Mouse (Mus musculus): ENCODE measurements around the gene Abcc6. TPM values are rescaled to one million over a fixed set of nuclear protein-coding genes. Genes with fewer than 3 reads are reported as not detected.

Abcc6 gene
- total RNA-seq, 1 experiment from 2014 or later, result not detected

DNA sequence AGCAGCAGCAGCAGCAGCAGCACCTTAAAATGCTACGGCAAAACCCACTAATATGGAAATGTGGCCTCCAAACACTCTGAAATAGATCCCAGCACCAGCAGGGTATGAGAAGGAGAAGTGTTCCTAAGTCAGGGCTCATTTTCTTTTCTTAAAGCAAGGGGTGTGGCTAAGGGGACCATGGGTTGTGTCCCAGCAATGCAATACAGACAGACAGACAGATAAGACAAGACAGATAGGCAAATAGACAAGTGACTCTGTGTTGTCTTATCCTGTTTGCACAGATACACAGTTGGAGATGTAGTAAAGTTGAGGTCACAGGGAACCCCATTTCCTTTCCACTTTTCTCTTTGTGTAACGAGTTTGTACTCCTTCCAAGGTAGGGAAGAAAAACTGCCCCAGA lies 973 bp upstream of the Abcc6 start:
- no peak for ATAC-seq (replicated peaks; ENCODE audit: insufficient number of reproducible peaks, low FRiP score, low TSS enrichment, poor library complexity, severe bottlenecking)

DNA sequence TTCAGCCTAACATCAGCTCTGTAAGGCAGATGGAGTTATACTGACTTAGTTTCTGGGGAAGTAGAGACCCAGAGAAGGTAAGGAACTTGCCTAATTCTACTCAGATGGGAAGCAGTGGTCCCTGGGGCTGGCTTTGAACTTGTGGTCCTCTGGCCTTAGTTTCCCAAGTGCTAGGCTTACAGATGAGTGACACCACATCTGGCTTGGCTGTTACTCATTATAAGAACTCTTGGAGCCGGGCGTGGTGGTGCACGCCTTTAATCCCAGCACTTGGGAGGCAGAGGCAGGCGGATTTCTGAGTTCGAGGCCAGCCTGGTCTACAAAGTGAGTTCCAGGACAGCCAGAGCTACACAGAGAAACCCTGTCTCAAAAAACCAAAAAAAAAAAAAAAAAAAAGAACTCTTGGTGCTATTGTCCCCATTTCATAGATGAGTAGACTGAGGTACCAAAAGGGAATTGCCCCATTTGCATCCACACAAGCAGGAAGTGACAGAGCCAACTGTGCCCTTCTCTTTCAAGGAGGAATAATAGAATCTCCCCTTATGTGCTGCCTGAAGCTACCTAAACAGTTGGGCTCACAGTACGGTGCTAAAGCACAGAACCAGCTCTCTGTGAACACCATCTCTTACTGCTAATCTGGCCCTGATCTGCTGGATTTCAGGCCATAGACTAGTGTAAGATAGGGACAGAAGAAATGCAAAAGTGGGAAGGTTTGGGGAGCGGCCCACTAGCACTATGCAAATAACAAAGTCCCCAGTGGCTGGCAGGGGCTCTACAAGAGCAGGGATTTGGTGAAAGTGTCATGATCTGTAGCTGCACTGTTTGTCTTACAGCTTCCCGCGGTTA lies 580 bp downstream of the Abcc6 start:
- no peak for ATAC-seq (replicated peaks; ENCODE audit: insufficient number of reproducible peaks, low FRiP score, low TSS enrichment, poor library complexity, severe bottlenecking)

DNA sequence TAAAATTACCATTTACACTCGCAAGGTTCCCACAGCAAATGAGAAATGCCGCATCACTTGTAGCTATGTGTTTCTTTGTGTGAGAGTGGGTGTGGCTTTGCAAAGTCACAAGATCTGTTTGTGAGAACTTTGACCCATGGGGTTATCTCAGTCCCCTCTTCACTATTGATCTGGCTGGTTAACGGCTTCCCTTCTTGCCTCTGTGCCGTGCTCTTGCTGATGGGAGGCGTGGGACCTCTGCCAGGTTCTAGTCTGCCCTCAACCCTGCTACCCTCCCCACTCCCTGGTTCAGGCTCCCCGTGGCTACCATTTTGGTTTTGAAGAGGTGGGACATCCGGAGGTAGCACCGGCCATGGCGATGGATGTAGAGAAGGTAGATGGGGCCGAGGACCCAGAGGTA lies 1.4 kb downstream of the Abcc6 start:
- no peak for ATAC-seq (replicated peaks; ENCODE audit: insufficient number of reproducible peaks, low FRiP score, low TSS enrichment, poor library complexity, severe bottlenecking)

DNA sequence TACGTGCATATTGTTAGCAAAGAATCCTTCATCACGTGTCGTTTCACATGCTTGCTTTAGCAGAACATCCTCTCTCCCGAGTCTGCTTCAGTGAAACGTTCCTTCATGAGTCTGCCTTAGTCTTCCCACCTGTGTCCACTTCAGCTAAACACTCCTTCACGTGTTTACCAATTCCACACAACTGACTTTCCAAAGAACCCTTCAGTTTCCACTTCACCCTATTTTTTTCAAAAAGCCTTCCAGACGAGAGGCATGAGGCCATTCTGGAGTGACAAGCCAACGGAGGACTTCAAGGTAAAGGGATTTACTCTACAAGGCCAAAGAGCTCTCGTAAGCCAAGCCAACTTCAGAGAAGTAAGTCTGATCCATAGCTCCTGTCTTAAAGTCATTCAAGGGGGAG lies 4.7 kb downstream of the Abcc6 start:
- no peak for ATAC-seq (replicated peaks; ENCODE audit: insufficient number of reproducible peaks, low FRiP score, low TSS enrichment, poor library complexity, severe bottlenecking)

DNA sequence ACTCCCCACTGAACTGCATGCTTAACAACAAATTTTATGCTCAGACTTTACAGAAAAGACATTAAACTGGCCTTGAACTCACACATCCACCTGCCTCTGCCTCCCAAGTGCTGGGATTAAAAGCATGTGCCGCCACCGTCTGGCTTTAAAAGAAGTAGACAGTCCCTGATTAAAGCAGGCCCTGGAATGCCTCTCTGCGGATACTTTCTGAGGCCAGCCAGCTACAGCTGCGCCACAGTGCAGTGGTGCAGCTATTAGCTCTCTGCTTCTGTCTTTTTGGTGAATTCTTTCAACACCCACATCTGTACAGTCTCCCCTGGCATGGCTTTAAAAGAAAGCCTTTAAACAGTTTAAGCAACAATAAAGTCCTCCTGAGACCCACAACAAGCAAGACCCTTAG lies 8.2 kb downstream of the Abcc6 start:
- no peak for ATAC-seq (replicated peaks; ENCODE audit: insufficient number of reproducible peaks, low FRiP score, low TSS enrichment, poor library complexity, severe bottlenecking)

DNA sequence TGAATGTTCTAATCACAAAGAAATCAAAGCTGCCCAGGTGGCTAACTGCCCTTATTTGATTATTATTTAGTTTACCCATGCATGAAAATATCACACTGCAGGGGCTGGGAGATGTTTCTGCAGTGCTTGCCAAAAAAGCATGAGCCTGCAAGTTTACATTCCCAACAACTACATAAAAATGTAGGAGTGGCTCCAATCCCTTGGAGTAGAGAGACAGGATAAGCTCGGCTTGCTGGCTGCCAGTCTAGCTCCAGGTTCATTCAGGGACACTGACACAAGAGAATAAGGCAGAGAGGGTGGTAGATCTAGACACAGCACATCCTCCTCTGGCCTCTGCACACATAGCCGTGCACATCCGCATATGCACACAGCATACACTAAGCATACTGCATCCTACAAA lies 10.5 kb downstream of the Abcc6 start:
- no peak for ATAC-seq (replicated peaks; ENCODE audit: insufficient number of reproducible peaks, low FRiP score, low TSS enrichment, poor library complexity, severe bottlenecking)

DNA sequence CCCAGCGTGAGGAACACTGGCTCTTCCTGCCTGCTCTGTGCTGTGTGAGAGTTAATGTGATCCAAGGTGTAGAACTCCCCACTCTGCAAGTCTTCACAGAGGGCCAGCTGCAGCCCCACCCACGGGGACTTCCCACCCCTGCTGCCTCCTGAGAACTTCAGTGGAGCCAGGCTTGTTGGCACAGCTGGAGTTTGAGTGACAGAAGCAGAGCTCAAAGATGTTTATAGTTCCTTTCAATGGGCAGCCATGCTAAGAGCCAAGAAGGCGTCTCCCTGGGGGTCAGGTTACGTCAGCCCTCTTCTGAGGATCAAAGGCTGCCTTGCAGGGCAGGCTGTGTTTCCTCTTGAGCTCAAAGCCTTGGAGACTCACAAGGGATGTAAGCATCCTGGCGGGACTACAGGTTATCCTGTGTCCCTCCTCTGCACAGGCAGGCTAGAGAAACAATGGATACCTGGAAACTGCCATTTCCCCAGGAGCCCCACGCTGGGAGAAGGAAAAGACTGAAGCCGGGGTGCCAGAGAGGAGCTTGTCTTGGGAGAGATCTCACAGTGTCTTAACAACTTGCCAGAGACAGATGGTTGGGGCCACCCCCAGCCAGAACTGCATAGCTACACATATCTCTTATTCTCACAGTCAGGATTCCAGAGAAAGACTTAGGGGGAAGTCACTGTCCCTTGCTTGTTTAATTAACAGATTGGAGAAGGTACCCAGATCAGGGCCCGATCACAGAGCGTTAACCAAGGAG lies 16.7 kb downstream of the Abcc6 start:
- ATAC-seq (replicated peaks; ENCODE audit: insufficient number of reproducible peaks, low FRiP score, low TSS enrichment, poor library complexity, severe bottlenecking), result no peak

DNA sequence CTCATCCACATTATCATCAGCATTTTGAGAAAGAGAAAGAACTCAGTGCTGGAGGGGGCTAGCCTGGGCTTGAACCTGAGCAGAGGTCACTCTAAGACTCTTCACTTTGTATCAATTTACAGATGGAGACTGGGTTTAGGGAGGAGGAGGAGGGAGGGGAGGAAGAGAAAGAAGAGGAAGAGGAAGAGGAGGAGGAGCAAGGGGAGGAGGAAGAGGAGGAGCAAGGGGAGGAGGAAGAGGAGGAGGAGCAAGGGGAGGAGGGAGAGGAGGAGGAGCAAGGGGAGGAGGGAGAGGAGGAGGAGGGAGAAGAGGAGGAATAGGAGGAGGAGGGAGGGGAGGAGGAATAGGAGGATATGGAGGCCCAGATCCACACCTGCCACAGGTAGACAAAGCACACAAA lies 18.0 kb downstream of the Abcc6 start:
- ATAC-seq (replicated peaks; ENCODE audit: insufficient number of reproducible peaks, low FRiP score, low TSS enrichment, poor library complexity, severe bottlenecking), result no peak

DNA sequence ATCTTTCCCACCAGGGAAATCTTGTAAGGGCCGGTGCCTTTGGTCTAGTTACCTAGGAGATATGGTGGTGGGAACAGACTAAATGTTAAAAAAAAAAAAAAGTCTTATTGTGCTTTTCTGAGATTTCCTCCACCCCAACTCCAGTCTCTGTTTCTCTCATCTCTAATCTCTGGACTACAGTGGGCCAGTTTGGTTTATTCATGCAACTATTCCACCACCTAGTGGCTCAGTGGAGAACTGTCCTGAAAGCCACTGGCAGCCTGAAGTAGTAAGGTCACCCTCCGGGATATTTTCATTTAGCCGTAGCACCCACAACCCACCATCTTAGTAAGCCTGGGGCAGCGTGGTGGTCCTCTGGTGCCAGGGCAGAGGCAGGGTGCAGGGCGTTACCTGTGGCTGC lies 20.5 kb downstream of the Abcc6 start:
- 0 out of 2 replicates have a peak, but pooled peaks have one; percentile 40 for ATAC-seq (replicated peaks; ENCODE audit: insufficient number of reproducible peaks, low FRiP score, low TSS enrichment, poor library complexity, severe bottlenecking)

DNA sequence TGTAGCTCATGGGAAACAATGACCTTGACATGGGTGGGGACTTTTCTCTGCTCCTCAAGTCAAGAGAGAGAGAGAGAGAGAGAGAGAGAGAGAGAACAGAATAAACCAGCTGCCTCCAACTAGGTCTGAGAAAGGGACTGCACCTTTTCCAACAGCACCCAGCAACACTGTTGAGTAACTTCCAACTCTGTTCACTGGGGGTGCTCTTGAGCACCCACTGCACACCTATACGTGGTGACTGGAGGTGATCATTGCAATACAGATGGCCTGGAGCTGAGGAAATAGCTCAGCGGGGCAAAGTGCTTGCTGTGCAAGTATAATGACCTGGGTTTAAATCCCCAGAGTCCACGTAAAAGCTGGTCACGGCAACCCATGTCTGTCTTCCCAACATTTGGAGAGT lies 27.4 kb downstream of the Abcc6 start:
- ATAC-seq (replicated peaks; ENCODE audit: insufficient number of reproducible peaks, low FRiP score, low TSS enrichment, poor library complexity, severe bottlenecking), result no peak

DNA sequence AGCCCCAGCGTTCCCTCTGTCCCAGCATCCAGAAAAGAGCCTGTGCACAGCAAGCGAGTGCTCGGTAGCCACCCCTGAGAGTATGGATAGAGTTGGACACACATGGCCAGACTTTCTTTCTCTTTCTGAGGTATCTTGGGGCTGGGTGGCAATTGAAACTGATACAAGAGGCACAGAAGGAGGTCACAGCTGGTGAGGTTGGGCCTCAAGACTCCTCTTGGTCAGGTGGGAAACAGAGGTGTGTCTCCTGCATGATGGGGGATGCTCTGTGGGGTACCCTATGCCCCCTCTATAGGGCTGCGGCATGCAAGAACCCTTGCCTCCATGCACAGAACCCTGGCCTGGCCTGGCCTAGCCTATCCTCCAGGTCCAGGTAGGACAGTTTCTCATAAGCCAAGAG lies 29.5 kb downstream of the Abcc6 start:
- no peak for ATAC-seq (replicated peaks; ENCODE audit: insufficient number of reproducible peaks, low FRiP score, low TSS enrichment, poor library complexity, severe bottlenecking)

DNA sequence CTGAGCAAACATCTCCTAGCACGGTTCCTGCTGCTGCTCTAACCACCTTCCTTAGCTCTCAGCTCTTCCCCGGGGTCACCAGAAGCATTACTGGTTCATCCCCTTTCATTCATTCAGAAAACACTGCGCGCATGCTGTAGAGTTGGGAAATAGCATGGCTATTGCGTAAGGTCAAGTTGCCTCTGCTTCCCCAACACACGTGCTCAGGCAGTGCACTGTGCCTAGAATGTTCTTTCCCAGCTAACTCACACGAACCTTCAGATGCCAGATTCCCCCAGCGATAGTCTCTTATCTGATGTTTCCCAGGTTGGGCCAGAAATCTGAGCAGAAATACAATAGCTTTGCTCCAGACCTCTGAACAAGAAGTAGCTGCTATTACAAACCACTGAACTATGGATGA lies 37.6 kb downstream of the Abcc6 start:
- ATAC-seq (replicated peaks; ENCODE audit: insufficient number of reproducible peaks, low FRiP score, low TSS enrichment, poor library complexity, severe bottlenecking), result no peak

DNA sequence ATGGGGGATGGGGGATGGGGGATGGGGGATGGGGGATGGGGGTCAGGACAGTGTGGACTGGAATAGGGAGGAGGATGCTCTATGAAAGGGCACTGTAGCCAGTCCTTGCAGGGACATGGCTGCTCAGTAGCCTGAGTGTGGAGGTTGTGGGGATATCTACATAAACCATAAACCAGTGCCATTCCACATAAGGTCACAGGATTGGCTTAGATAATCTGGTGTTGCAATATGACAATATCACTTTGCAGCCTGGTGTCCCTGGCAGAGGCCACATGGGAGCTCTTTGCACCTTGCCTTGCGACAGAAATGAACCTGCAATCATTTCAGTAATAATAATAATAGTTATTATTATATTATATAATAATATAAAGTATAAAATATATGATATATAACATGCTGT lies 41.8 kb downstream of the Abcc6 start:
- ATAC-seq (replicated peaks; ENCODE audit: insufficient number of reproducible peaks, low FRiP score, low TSS enrichment, poor library complexity, severe bottlenecking), result no peak

DNA sequence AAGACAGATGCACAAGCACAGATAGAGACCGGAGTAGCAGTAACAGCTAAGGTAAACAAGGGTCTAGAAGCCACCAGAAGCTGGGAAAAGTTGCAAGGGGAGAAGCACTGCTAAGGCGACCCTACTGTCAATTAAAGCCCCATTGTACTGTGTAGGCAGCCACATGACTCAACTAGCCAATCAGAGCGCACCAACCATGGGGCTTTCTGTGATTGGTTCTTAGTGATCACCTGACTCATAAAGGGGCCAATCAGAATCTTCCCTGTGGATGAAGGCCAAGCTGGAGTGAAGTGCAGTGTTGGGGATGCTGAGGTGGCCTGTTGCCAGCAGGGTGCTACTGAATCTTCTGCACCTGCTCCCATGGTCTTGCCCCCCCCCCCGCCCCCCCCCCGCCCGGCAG lies 43.2 kb downstream of the Abcc6 start:
- no peak for ATAC-seq (replicated peaks; ENCODE audit: insufficient number of reproducible peaks, low FRiP score, low TSS enrichment, poor library complexity, severe bottlenecking)

DNA sequence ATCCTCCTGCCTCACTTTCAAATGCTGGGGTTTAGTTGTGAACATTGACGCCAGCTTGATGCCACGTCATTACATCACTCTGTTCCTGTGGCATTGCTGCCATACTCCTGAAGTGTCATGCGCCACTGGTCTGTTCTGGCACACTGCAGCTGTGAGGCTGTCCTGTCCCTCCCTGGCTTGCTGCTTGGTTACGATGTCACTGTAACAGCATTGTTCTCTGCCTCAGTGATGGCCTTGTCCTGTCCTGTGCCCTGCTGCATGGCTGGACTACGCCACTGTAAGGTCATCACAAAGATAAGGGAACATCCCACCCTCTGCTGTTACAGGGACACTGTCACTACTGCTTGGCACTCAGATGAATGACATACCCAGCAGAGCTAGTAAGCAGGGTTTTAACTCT lies 48.5 kb downstream of the Abcc6 start:
- no peak for ATAC-seq (replicated peaks; ENCODE audit: insufficient number of reproducible peaks, low FRiP score, low TSS enrichment, poor library complexity, severe bottlenecking)

DNA sequence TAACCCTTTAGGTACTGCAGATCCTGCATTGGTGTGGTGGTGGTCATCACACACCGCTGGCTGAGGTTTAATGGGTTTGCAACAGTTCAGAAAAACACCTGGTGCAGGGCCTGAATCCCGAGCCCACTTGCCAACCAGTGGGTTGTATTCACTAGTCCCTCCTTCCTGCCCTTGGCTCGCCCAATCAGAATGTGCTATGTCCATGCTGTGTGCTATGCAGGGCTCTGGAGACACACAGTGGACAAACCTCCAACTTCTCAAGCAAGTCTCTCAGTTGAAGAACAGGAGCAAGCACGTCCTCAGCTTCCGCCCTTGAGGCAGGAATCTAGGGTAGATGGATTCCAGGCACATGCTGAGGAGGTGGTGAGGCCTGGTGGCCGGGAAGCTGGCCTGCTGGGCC lies 55.6 kb downstream of the Abcc6 start:
- ATAC-seq (replicated peaks; ENCODE audit: insufficient number of reproducible peaks, low FRiP score, low TSS enrichment, poor library complexity, severe bottlenecking), result no peak

DNA sequence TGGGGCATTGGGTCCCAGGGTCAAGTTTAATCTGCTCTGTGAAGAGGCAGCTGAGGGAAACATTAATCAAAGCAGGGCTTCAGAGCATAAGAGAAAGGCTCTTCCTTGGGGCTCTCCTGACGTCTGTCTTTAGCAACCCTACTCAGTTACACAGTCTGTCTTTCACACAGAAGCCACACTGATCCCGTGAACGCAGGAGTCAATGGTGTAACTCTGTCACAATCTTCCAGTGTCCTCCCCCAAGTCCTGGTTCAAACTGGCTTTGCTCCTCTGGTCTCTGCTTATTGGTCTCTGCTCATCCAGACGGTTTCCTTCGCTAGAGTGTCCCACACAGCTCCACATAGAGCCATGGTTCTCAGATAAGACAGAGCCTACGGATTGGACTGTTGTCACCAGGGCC lies 56.0 kb downstream of the Abcc6 start:
- no peak for ATAC-seq (replicated peaks; ENCODE audit: insufficient number of reproducible peaks, low FRiP score, low TSS enrichment, poor library complexity, severe bottlenecking)

DNA sequence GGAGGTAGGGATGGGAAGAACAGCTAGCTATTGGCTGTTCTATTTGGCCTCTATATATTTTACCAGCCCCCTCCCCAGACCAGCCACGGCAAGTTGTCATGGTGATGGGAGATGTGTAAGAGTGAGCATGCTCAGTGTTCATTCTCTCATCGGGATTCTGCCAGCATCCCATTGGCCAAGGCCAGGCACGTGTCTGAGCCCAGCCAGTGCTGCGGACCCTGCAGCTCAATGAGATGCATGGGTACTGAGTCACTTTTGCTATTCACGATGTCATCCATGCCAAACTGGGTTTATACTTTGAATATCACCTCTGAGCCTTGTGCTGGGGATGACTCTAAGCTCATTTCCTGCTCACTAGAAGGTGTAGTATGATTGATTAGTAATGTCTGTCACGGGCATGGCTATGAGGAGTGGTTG lies 56.8 kb downstream of the Abcc6 start:
- no peak for ATAC-seq (replicated peaks; ENCODE audit: insufficient number of reproducible peaks, low FRiP score, low TSS enrichment, poor library complexity, severe bottlenecking)

DNA sequence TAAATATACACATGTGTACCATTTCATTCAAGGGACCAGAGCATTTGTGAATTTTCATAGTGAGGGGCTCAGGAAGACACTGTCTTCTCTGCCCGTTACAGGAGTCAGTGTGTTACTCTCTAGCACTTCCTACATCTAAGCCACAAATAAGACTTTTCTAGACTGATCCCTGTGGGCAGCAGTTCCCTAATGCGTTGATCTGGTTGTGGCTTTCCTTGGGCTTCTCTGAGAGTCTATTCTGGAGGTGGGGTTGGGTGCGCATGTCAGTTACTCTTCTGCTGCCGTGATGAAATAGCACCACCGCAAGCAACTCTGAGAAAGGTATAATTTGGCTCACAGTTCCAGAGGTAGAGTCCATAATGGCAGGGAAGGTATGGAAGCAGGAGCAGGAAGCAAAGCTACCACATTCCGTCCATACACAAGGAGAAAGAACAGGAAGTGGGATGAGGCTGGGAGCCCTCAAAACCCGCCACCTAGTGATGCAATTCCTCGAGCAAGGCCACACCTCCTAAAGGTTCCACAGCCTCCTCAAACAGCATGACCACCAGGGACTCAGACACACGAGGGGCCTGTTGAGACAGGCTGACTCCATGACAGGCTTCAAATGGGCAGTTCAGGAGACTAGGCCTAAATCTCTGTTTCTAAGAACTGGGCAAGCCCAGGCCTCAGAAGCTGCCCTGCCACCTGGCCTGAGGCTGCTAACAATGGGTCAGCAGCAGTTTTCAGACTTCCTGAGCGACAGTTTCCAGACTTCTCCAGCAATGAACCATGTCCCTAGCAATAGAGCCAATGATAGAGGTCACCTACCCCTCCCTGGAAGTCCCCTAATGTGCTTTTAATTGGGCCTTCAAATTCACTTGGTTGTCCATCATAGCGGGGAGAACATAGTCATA lies 58.0 kb downstream of the Abcc6 start:
- ATAC-seq (replicated peaks; ENCODE audit: insufficient number of reproducible peaks, low FRiP score, low TSS enrichment, poor library complexity, severe bottlenecking), result no peak
